Mouse (Mus musculus) ES-Bruce4 (cell line): Measurements from ENCODE around the gene Dnajb4. TPM values are rescaled to one million over a fixed set of nuclear protein-coding genes. Genes with fewer than 3 reads are reported as not detected.

Source experiments
- H3K27ac ChIP-seq: 2 replicates; pipeline ENCODE4 v1.5.1; 2012; ENCODE audit warnings: low read length, inconsistent platforms; ENCODE audit not compliant: insufficient read depth
- H3K27me3 ChIP-seq: 2 replicates; pipeline ENCODE4 v1.6.1; 2012; ENCODE audit warnings: mild to moderate bottlenecking, low read length, inconsistent platforms; ENCODE audit not compliant: control insufficient read depth, poor library complexity, insufficient read depth, severe bottlenecking
- H3K36me3 ChIP-seq: 2 replicates; pipeline ENCODE4 v1.6.1; 2012; ENCODE audit warnings: inconsistent platforms, mild to moderate bottlenecking, low read length, moderate library complexity; ENCODE audit not compliant: control insufficient read depth, poor library complexity, insufficient read depth, severe bottlenecking
- H3K4me1 ChIP-seq: one replicate; pipeline ENCODE4 v1.8.1; 2011; ENCODE audit warnings: low read length; ENCODE audit not compliant: control insufficient read depth, insufficient read depth
- H3K4me3 ChIP-seq: 2 replicates; pipeline ENCODE4 v1.5.1; 2011; ENCODE audit warnings: low read depth, mild to moderate bottlenecking, low read length
- H3K9ac ChIP-seq: 2 replicates; pipeline ENCODE4 v1.6.1; 2012; ENCODE audit warnings: low read depth, mild to moderate bottlenecking, inconsistent platforms; ENCODE audit not compliant: poor library complexity, severe bottlenecking
- H3K9me3 ChIP-seq: replicated peaks from 2 replicates; pipeline ENCODE4 v1.6.1; 2012; ENCODE audit warnings: mild to moderate bottlenecking, low read length, inconsistent platforms; ENCODE audit not compliant: control insufficient read depth, poor library complexity, insufficient read depth, severe bottlenecking
- CTCF ChIP-seq: IDR thresholded peaks from one replicate; pipeline ENCODE4 v1.8.1; 2011; ENCODE audit warnings: low read depth, low read length
- EP300 ChIP-seq: IDR thresholded peaks from 2 replicates; pipeline ENCODE4 v1.6.1; 2011; ENCODE audit warnings: low read depth, low read length; ENCODE audit not compliant: insufficient read depth
- POLR2A ChIP-seq: IDR thresholded peaks from one replicate; pipeline ENCODE4 v1.8.1; 2011; ENCODE audit warnings: low read length; ENCODE audit not compliant: insufficient read depth
- polyA plus RNA-seq: library from polyadenylated mRNA; stranded (reverse); fragments of >200 nt; gene quantifications from 2 replicates; pipeline ENCODE4 v1.2.4, GENCODE M21; 2011; ENCODE audit warnings: low read depth; ENCODE audit not compliant: missing spikeins, insufficient read depth, insufficient read length

Gene Dnajb4
- polyA plus RNA-seq, 1 experiment = 27.0 TPM

DNA sequence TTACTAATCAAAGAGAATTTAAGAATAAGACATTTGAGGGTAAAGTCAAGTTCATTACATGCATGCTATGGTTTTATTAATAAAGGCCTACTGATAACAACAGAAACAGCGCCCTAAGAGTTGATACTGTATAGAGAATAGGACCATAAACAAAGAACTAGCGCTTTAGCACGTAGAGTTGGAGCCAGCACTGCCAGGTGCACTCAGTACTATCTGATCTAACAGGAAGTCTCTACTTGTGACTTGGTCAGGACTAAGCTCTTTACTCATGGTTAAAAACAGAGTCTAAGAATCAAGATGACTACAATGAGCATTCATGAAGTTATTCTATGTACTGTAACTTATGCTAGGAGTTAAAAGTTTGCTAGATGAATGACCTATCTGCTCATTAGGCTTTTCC, 5.5 kb downstream of the Dnajb4 start:
- peaks cover 6% of the 10 kb centered on the region; the same call in 1 of the 2 replicates for H3K36me3 ChIP-seq
- H3K9me3 ChIP-seq = no peaks in the 10 kb centered on the region
- H3K27ac ChIP-seq = no peak overlapping the region
- H3K4me3 ChIP-seq = no peak overlapping the region
- TF ChIP-seq POLR2A (no peak), EP300 (no peak), CTCF (no peak)
- no peak overlapping the region for H3K9ac ChIP-seq
- no peaks in the 10 kb centered on the region for H3K27me3 ChIP-seq
- no peaks in the 10 kb centered on the region for H3K4me1 ChIP-seq

DNA sequence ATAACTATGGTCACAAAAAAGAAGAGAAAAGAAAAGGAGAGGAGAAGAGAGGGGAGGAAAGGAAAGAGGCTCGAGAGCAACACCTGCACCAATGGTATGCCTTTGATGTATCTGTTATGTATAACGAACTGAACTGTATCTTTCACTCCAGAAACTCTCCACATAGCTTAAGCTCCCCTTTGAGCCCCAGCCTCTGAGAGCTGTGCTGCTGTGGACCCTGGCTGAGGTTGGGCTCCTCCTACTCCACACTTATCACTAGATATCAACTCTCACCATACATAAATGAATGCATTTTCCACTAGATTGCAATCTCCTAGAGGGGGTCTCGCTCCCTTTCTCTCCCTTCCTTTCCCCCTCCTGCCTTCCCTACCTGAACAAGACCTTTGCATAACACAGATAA, 6.1 kb downstream of the Dnajb4 start:
- Histone ChIP-seq H3K9ac (no peak overlapping the region), H3K36me3 (peaks cover 6% of the 10 kb centered on the region; the same call in 1 of the 2 replicates), H3K4me1 (no peaks in the 10 kb centered on the region), H3K27me3 (no peaks in the 10 kb centered on the region), H3K4me3 (no peak overlapping the region), H3K9me3 (no peaks in the 10 kb centered on the region), H3K27ac (no peak overlapping the region)
- no peak for TF ChIP-seq CTCF
- no peak for TF ChIP-seq EP300

DNA sequence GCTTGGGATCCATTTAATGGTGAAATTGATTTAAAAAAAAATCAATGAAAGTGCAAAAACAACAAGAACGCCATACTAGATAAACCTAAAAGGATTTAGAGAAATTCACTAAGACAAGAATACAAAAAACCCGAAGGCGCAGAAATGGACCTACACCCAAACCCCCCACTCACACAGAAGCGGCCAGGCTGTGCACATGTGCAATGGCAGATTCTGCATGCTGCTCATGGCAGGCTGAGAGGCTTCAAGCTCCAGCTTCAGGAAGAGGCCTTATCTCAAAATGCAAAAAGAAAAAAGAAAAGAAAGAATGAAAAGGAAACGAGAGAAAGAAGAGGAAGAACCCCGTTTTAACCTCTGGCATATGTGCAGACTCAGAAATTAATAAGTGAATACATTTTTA, 6.7 kb downstream of the Dnajb4 start:
- no peak for TF ChIP-seq POLR2A
- no peak for TF ChIP-seq EP300
- no peak for TF ChIP-seq CTCF
- H3K4me1 ChIP-seq = no peaks in the 10 kb centered on the region
- no peak overlapping the region for H3K27ac ChIP-seq
- H3K27me3 ChIP-seq = no peaks in the 10 kb centered on the region
- H3K9me3 ChIP-seq = no peaks in the 10 kb centered on the region
- H3K36me3 ChIP-seq = peaks cover 3% of the 10 kb centered on the region; the same call in 1 of the 2 replicates
- H3K4me3 ChIP-seq = no peak overlapping the region
- no peak overlapping the region for H3K9ac ChIP-seq

DNA sequence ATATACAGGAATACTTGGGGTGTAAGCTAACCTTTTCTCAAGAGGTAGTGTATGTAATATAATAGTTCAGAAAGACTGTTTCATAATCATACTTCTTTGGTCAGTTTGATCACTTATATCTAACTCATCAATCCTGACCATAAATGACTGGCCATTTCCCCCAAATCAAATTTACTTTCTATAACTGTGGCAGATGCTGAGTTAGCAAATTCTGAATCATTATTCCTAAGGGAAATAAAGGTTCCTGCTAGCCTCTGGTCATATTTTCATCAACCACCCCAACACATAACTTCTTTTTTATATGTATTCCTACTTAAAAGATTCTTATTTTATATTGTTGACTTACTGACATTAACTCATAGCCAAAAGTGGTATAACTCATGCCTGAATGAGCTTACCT, 7.2 kb downstream of the Dnajb4 start:
- no peaks in the 10 kb centered on the region for H3K4me1 ChIP-seq
- no peak overlapping the region for H3K27ac ChIP-seq
- H3K9ac ChIP-seq = no peak overlapping the region
- H3K4me3 ChIP-seq = no peak overlapping the region
- H3K36me3 ChIP-seq = 0 out of 2 replicates have a peak, but pooled peaks cover 2% of the 10 kb centered on the region
- no peaks in the 10 kb centered on the region for H3K27me3 ChIP-seq
- no peak for TF ChIP-seq CTCF
- TF ChIP-seq EP300 = no peak
- no peak for TF ChIP-seq POLR2A
- no peaks in the 10 kb centered on the region for H3K9me3 ChIP-seq

DNA sequence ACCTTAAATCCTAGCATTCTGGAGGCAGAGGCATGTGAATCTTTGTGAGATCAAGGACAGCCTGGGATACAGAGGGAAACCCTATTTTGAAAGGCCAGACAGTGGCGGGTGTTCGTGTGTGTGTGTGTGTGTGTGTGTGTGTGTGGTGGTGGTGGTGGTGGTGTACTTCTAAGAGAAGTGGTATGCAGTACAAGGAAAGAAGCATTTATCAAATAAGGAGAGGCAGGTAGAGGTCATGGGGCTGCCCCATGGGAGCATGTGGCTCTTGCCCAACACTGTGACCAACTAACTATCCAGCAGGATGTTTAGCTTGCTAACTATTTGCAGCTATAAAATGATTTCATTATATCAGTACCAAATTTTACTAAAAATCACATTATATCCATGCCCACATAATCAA, 8.5 kb downstream of the Dnajb4 start:
- Histone ChIP-seq H3K4me1 (no peaks in the 10 kb centered on the region), H3K9ac (no peak overlapping the region)

DNA sequence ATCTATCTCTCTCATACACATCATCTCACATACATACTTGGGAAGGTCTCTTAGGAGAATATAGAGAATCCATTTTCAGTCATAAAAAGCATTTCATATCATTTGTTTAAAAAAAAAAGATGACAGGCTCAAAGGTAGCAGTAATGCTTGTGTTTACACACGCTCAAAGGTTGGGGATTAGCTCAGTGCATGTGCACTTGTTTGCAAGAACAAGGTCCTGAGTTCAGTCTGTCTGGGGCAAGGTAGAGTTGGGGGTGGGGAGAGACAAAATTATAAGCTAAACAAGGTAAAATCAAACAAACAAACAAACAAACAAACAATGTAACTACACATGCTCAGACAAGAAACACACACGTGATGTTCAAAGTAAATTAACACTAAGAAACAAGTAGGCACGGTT, 8.9 kb downstream of the Dnajb4 start:
- Histone ChIP-seq H3K27me3 (no peaks in the 10 kb centered on the region), H3K27ac (no peak overlapping the region), H3K36me3 (no peaks in the 10 kb centered on the region), H3K9me3 (no peaks in the 10 kb centered on the region), H3K9ac (no peak overlapping the region), H3K4me3 (no peak overlapping the region), H3K4me1 (no peaks in the 10 kb centered on the region)
- no peak for TF ChIP-seq POLR2A
- TF ChIP-seq CTCF = no peak
- no peak for TF ChIP-seq EP300

More for the DNA sequence above, 8.5 kb downstream of the Dnajb4 start:
- Histone ChIP-seq H3K4me3 (no peak overlapping the region), H3K36me3 (no peaks in the 10 kb centered on the region), H3K27me3 (no peaks in the 10 kb centered on the region), H3K9me3 (no peaks in the 10 kb centered on the region), H3K27ac (no peak overlapping the region)
- no peak for TF ChIP-seq CTCF
- no peak for TF ChIP-seq POLR2A
- no peak for TF ChIP-seq EP300
